Mouse (Mus musculus) heart, adult 18-20 months (tissue): ENCODE data around the gene Hist1h2be. TPM values are rescaled to one million over a fixed set of nuclear protein-coding genes. Genes with fewer than 3 reads are reported as not detected.

Experiments used
- microRNA-seq, 2 experiments: library from miRNA; unstranded; fragments of <30 nt; microRNA quantifications; one replicate each; pipeline ENCODE4 v1.2.0; 2022
- total RNA-seq, 2 experiments: library from RNA; stranded (reverse); gene quantifications; 2 replicates each; pipeline ENCODE4 v1.2.3; 2021

Hist1h2be gene
- total RNA-seq, 2 experiments from 2014 or later, result 8.6 to 10.2 TPM

Small RNA genes within 50 kb of the gene (microRNA-seq; reads per million reads assigned to microRNA genes)
- gene Gm44297 (0 reads per million in 2 experiments), gene Gm44359 (0 reads per million in 2 experiments), gene Gm44394 (0 reads per million in 2 experiments)

Other genes starting within 250 kb of the Hist1h2be start
- gene Abt1, start 197.3 kb downstream of the Hist1h2be start, total RNA-seq, result 1 to 10 TPM; 4.6 to 4.7 TPM
- not detected for gene Btn1a1, start 155.2 kb downstream of the Hist1h2be start, total RNA-seq
- gene Btn2a2, start 132.3 kb downstream of the Hist1h2be start, total RNA-seq, result not detected
- gene Hist1h4h, start 90.1 kb downstream of the Hist1h2be start, total RNA-seq, result 100 to 1,000 TPM; 225 to 244 TPM
- gene Hist1h2af, start 87.2 kb downstream of the Hist1h2be start, total RNA-seq, result 10 to 100 TPM in 1 of 2 experiments, 1 to 10 TPM in 1; 6.3 to 16.6 TPM
- gene Hist1h3g, start 85.7 kb downstream of the Hist1h2be start, total RNA-seq, result 1 to 10 TPM; 3.1 TPM
- gene Hist1h2bh, start 77.7 kb downstream of the Hist1h2be start, total RNA-seq, result 1 to 10 TPM; 1.1 to 1.5 TPM
- 1 to 10 TPM; 4.9 to 6.3 TPM for gene Hist1h3f, start 77.1 kb downstream of the Hist1h2be start, total RNA-seq
- 10 to 100 TPM; 24.1 to 27.9 TPM for gene Hist1h4f, start 69.5 kb downstream of the Hist1h2be start, total RNA-seq
- 1 to 10 TPM in 1 of 2 experiments, under 1 TPM in 1; 0.94 to 1.0 TPM for gene Hist1h1d, start 67.9 kb downstream of the Hist1h2be start, total RNA-seq
- gene Hist1h3e, start 58.8 kb downstream of the Hist1h2be start, total RNA-seq, result 10 to 100 TPM; 11.6 to 16.2 TPM
- gene Hist1h2ae, start 49.9 kb downstream of the Hist1h2be start, total RNA-seq, result 1 to 10 TPM; 2.9 to 3.0 TPM
- 10 to 100 TPM; 18.2 to 25.6 TPM for gene Hist1h2bg, start 49.7 kb downstream of the Hist1h2be start, total RNA-seq
- 10 to 100 TPM; 10.2 to 10.9 TPM for gene Hist1h2bf, start 46.9 kb downstream of the Hist1h2be start, total RNA-seq
- 1 to 10 TPM; 2.0 to 4.1 TPM for gene Hist1h2ad, start 46.7 kb downstream of the Hist1h2be start, total RNA-seq
- 1 to 10 TPM; 2.4 to 2.5 TPM for gene Hist1h3d, start 45.4 kb downstream of the Hist1h2be start, total RNA-seq
- gene Hist1h4d, start 39.5 kb downstream of the Hist1h2be start, total RNA-seq, result 10 to 100 TPM; 51.2 to 52.9 TPM
- gene Hist1h1e, start 1.4 kb upstream of the Hist1h2be start, total RNA-seq, result 10 to 100 TPM; 19.6 to 19.7 TPM
- 1 to 10 TPM; 1.2 to 1.3 TPM for gene Hist1h2ac, start 62.8 kb upstream of the Hist1h2be start, total RNA-seq
- gene Hist1h2bc, start 63.1 kb upstream of the Hist1h2be start, total RNA-seq, result 10 to 100 TPM; 71.2 to 76.1 TPM
- not detected for gene Hist1h1t, start 74.7 kb upstream of the Hist1h2be start, total RNA-seq
- gene Hist1h4c, start 77.3 kb upstream of the Hist1h2be start, total RNA-seq, result 10 to 100 TPM; 42.5 to 46.8 TPM
- gene Hfe, start 89.7 kb upstream of the Hist1h2be start, total RNA-seq, result 10 to 100 TPM; 60.9 to 64.1 TPM
- gene Hist1h1c, start 117.7 kb upstream of the Hist1h2be start, total RNA-seq, result 100 to 1,000 TPM; 162 to 175 TPM
- gene Hist1h3c, start 124.5 kb upstream of the Hist1h2be start, total RNA-seq, result 1 to 10 TPM; 2.5 to 3.4 TPM
- 1 to 10 TPM; 7.4 to 8.1 TPM for gene Hist1h2bb, start 125.6 kb upstream of the Hist1h2be start, total RNA-seq
- gene Hist1h2ab, start 130.0 kb upstream of the Hist1h2be start, total RNA-seq, result 1 to 10 TPM; 5.8 to 6.8 TPM
- 10 to 100 TPM in 1 of 2 experiments, 1 to 10 TPM in 1; 8.3 to 10.5 TPM for gene Hist1h3b, start 131.1 kb upstream of the Hist1h2be start, total RNA-seq
- 10 to 100 TPM in 1 of 2 experiments, 1 to 10 TPM in 1; 9.6 to 10.9 TPM for gene Hist1h4b, start 135.9 kb upstream of the Hist1h2be start, total RNA-seq
- gene Hist1h4a, start 140.1 kb upstream of the Hist1h2be start, total RNA-seq, result 1 to 10 TPM; 5.4 to 6.4 TPM
- gene Hist1h3a, start 141.3 kb upstream of the Hist1h2be start, total RNA-seq, result 10 to 100 TPM in 1 of 2 experiments, 1 to 10 TPM in 1; 7.5 to 10.7 TPM
- 1 to 10 TPM; 4.3 to 5.4 TPM for gene Hist1h1a, start 142.5 kb upstream of the Hist1h2be start, total RNA-seq
- gene Trim38, start 148.8 kb upstream of the Hist1h2be start, total RNA-seq, result under 1 TPM in 1 of 2 experiments, not detected in 1; 0.21 TPM
- gene Slc17a2, start 185.9 kb upstream of the Hist1h2be start, total RNA-seq, result not detected
- gene Slc17a3, start 218.3 kb upstream of the Hist1h2be start, total RNA-seq, result not detected
- gene Slc17a1, start 246.6 kb upstream of the Hist1h2be start, total RNA-seq, result not detected